Mouse (Mus musculus): Measurements from ENCODE around the gene Anxa5. TPM values are rescaled to one million over a fixed set of nuclear protein-coding genes. Genes with fewer than 3 reads are reported as not detected.

Gene Anxa5
- polyA plus RNA-seq, 1 experiment from 2014 or later: 327 TPM

DNA sequence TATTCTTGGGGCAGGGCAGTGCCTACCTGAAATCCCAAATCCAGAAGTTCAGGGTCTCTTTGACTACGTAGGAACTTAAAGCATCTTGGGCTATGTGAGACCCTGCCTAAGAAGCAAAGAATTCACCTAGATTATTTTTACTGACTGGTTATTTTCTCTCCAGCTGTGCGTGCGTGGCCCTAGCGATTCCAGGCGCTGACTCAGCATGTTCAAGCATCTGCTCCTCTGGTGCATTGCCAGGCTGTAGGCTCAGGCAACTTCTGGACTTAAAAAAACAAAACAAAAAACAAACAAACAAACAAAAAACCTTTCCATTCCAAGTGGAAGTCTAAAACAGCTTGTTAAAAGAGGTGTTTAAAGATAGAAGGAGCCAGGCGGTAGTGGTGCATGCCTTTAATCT is 22.5 kb upstream of the Anxa5 start:
- no peak overlapping the region for H3K4me3 ChIP-seq
- no peak overlapping the region for H3K27ac ChIP-seq
- no peak for ATAC-seq (ENCODE audit: insufficient number of reproducible peaks, insufficient read depth, low FRiP score, low TSS enrichment, low read depth)
- H3K27me3 ChIP-seq: 0 out of 2 replicates have a peak, but pooled peaks cover 5% of the 10 kb centered on the region
- no peak overlapping the region for H3K4me2 ChIP-seq
- no peaks in the 10 kb centered on the region for H3K36me3 ChIP-seq
- peaks cover under 1% of the 10 kb centered on the region for H3K4me1 ChIP-seq
- H3K9ac ChIP-seq: no peak overlapping the region
- H3K9me3 ChIP-seq: no peaks in the 10 kb centered on the region
- 74% methylated on average over 6 of the region's 6 CpGs for WGBS

DNA sequence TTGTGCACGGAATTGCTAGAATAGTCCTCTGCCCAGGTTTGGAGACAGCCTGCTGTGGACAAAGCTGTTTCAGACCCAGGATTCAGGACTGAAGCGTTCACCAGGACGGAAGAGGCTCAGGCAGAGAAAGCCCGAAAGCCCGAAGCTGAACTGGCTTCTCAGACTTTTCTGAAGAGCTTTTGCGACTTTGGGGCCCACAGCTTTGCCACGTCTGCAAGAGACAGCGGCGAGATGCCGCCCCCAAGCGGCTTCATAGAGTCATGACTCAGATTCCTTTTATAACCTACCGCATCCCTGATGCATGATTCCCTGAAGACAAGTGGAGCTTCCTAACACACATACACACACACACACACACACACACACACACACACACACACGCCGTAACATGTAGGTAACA is 21.1 kb upstream of the Anxa5 start:
- 0 out of 2 replicates have a peak, but pooled peaks cover 5% of the 10 kb centered on the region for H3K27me3 ChIP-seq
- no peak for ATAC-seq (ENCODE audit: insufficient number of reproducible peaks, insufficient read depth, low FRiP score, low TSS enrichment, low read depth)
- H3K4me3 ChIP-seq: no peak overlapping the region
- no peaks in the 10 kb centered on the region for H3K9me3 ChIP-seq
- H3K4me2 ChIP-seq: peak overlapping the region; percentile 28; the same call in 1 of the 2 replicates
- H3K9ac ChIP-seq: peak overlapping the region; percentile 62
- 15% methylated on average over 14 of the region's 14 CpGs for WGBS
- H3K27ac ChIP-seq: no peak overlapping the region
- H3K4me1 ChIP-seq: peaks cover 11% of the 10 kb centered on the region
- H3K36me3 ChIP-seq: no peaks in the 10 kb centered on the region

DNA sequence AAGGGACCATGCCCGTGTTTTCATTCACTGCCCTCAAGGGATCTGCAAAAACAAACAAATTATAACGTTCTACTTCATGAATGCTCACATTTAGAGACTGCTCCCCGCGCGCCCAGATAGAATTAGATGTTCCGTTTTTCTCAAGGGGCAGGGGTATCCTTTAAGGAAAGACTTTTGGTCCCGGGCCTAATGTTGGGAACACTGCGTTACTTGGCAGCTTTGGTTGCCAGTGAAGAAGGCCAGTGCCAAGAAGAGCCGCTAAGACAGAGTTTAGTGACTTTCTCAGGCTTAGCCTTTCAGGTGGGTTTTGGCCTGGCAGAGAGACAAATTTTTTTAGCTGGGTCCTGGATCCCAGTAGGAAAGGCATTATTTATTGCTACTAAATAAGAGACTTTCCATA is 20.6 kb upstream of the Anxa5 start:
- 83% methylated on average over 9 of the region's 9 CpGs for WGBS
- ATAC-seq (ENCODE audit: insufficient number of reproducible peaks, insufficient read depth, low FRiP score, low TSS enrichment, low read depth): no peak
- H3K9me3 ChIP-seq: no peaks in the 10 kb centered on the region
- H3K9ac ChIP-seq: peak overlapping the region; percentile 62
- peaks cover 11% of the 10 kb centered on the region for H3K4me1 ChIP-seq
- no peaks in the 10 kb centered on the region for H3K36me3 ChIP-seq
- 0 out of 2 replicates have a peak, but pooled peaks cover 5% of the 10 kb centered on the region for H3K27me3 ChIP-seq
- no peak overlapping the region for H3K27ac ChIP-seq
- H3K4me3 ChIP-seq: no peak overlapping the region
- no peak overlapping the region; the same call in 1 of the 2 replicates for H3K4me2 ChIP-seq

DNA sequence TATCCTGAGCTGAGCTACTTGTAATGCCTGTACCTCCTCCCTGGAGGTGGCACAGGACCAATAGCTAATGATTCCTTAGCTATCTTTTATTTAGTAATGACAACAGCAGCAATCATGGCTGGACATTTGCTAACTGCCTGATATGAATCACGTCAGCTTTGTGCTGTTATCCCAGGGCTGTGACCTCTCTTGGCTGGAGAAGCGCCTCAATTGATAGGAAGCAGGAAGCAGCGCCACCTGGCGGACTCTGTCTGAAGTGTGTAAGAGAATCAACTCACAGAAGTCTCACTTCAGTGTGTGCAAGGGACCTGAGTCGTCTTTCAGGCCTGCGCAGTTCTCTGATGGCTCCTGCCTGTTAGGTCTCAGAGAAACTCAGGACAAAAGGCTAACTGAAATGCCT is 19.7 kb upstream of the Anxa5 start:
- no peak for ATAC-seq (ENCODE audit: insufficient number of reproducible peaks, insufficient read depth, low FRiP score, low TSS enrichment, low read depth)
- 10% methylated on average over 6 of the region's 6 CpGs for WGBS
- Histone ChIP-seq H3K4me2 (peak overlapping the region; percentile 37), H3K27ac (no peak overlapping the region), H3K27me3 (0 out of 2 replicates have a peak, but pooled peaks cover 5% of the 10 kb centered on the region), H3K9ac (no peak overlapping the region), H3K4me1 (peaks cover 11% of the 10 kb centered on the region), H3K9me3 (no peaks in the 10 kb centered on the region), H3K36me3 (no peaks in the 10 kb centered on the region), H3K4me3 (no peak overlapping the region)

DNA sequence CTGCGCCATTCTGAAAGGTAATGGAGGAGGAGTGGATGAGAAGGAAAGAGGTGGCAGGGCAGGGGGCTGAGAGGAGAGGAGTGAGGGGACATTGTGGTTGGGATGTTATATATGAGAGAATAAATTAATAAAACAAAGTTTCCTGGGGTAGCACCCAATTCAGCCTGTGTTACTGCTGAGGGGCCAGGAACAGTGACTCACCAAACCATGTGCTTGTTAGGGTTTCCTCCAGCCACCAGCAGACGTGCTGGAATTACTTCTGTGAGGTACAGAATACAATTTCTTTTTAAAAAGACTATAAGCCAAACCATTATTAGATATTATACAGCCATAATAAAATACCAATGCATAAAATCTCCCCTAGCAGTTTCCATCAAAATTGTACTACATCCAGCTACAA is 18.9 kb upstream of the Anxa5 start:
- WGBS: 73% methylated on average over 2 of the region's 2 CpGs

DNA sequence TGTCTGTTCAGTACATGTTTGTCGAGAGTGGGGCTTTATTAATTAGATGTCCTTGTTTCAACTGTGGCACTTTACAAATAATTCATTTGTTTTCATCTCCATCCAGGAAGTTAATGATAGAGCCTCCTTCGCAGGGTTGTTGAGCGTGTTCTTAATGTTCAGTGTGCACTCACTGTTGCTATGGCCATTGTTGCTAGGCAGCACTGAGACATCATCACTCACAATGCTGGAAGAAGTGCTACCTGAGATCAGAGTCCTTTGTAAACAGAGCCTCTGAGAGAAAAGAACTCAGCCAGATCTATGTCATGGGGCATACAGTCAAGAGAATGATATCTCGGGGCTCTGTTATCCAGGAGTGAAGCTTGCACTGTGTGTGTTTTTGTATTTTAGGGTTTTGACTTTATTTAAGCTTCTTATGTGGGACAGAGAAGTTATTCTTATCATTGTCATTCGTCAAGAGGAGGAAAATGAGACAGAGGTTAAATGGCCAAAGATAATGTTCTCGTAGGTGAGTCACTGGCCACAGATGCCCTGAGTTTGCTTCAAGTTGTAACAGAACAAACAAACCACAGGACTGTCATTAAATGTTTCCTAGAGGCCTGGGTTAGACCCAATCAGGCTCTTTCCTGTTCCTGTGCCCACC is 18.1 kb upstream of the Anxa5 start:
- no peak overlapping the region for H3K9ac ChIP-seq
- H3K4me2 ChIP-seq: no peak overlapping the region
- no peak overlapping the region for H3K4me3 ChIP-seq
- no peak for ATAC-seq (ENCODE audit: insufficient number of reproducible peaks, insufficient read depth, low FRiP score, low TSS enrichment, low read depth)
- H3K36me3 ChIP-seq: no peaks in the 10 kb centered on the region
- 0 out of 2 replicates have a peak, but pooled peaks cover 5% of the 10 kb centered on the region for H3K27me3 ChIP-seq
- WGBS: 77% methylated on average over 6 of the region's 6 CpGs
- H3K4me1 ChIP-seq: peaks cover 11% of the 10 kb centered on the region
- no peak overlapping the region for H3K27ac ChIP-seq
- no peaks in the 10 kb centered on the region for H3K9me3 ChIP-seq

More for the DNA sequence above, 18.9 kb upstream of the Anxa5 start:
- Histone ChIP-seq H3K27ac (no peak overlapping the region), H3K9me3 (no peaks in the 10 kb centered on the region), H3K27me3 (0 out of 2 replicates have a peak, but pooled peaks cover 5% of the 10 kb centered on the region), H3K9ac (no peak overlapping the region), H3K4me3 (no peak overlapping the region), H3K4me1 (peaks cover 11% of the 10 kb centered on the region), H3K4me2 (no peak overlapping the region), H3K36me3 (no peaks in the 10 kb centered on the region)
- no peak for ATAC-seq (ENCODE audit: insufficient number of reproducible peaks, insufficient read depth, low FRiP score, low TSS enrichment, low read depth)

DNA sequence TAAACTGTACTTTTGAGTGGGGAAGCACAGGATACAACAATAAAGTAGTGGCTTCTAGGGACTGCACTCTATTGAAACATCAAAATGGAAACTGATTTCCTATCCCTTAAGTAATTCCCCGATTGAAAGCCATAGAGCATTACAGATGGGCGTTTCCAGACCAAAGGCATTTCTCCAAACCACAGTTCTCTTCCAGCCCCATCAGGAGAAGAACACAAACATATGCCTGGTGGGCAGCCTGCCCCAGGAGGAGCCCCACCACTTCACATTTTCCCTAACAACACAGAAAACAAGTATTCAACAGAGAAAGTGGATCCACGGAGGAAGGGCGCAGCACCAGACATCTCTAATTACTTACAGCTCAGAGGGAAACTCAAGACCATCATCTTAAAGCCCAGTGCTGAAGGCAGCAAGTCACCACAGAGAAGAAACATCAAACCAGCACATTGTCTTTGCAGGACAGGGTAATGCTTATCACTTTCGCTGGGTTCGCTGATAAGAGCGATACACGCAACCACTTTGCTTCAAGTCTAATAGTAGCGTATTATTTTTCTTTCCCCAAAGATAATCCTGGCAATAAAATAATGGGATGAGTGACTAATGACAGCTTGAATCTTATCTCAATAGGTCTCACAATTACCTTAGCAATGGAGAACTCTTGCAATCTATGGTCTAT is 17.2 kb upstream of the Anxa5 start:
- Histone ChIP-seq H3K4me3 (no peak overlapping the region), H3K27me3 (0 out of 2 replicates have a peak, but pooled peaks cover 5% of the 10 kb centered on the region), H3K9ac (no peak overlapping the region), H3K9me3 (no peaks in the 10 kb centered on the region), H3K4me1 (peaks cover 11% of the 10 kb centered on the region), H3K27ac (peak overlapping the region; percentile 39; the same call in 1 of the 2 replicates), H3K4me2 (0 out of 2 replicates have a peak overlapping the region, but pooled peaks have one; percentile 5), H3K36me3 (no peaks in the 10 kb centered on the region)
- ATAC-seq (ENCODE audit: insufficient number of reproducible peaks, insufficient read depth, low FRiP score, low TSS enrichment, low read depth): no peak
- WGBS: 58% methylated on average over 9 of the region's 9 CpGs

DNA sequence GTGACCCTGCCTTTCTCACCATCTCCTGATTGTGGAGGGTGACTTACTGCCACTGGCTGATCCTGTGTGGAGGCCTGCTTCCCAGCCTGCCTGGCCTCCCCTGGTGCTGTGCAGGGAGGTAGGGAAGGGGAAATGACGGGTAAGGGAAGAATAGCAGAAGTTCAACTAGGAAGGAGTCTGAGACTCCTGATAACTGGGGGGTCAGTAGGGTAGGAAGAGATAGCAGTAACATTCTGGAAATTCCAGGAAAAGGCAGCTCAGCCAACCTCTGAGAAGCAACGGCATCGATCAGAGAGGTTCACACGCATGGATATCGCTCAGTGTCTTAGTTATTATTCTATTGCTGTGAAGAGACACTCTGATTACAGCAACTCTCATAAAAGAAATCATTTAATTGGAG is 15.8 kb upstream of the Anxa5 start:
- no peaks in the 10 kb centered on the region for H3K27me3 ChIP-seq
- H3K4me1 ChIP-seq: peaks cover 11% of the 10 kb centered on the region
- H3K4me2 ChIP-seq: no peak overlapping the region
- H3K27ac ChIP-seq: no peak overlapping the region
- no peak overlapping the region for H3K9ac ChIP-seq
- WGBS: 88% methylated on average over 5 of the region's 5 CpGs
- no peaks in the 10 kb centered on the region for H3K9me3 ChIP-seq
- ATAC-seq (ENCODE audit: insufficient number of reproducible peaks, insufficient read depth, low FRiP score, low TSS enrichment, low read depth): no peak
- no peak overlapping the region for H3K4me3 ChIP-seq
- H3K36me3 ChIP-seq: no peaks in the 10 kb centered on the region

DNA sequence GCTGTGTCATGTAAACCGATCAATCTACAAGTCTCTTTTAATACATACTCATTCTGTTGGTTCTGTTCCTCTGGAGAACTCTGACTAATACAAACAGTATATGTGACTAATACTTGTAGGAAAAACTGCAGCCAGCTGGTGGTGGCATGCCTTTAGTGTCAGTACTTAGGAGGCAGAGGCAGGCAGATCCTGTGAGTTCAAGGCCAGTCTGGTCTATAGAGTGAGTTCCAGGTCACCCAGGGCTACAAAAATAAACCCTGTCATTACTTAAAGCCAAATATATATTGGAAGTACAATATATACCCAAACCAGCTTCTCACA is 13.9 kb upstream of the Anxa5 start:
- Histone ChIP-seq H3K4me2 (no peak overlapping the region), H3K27ac (no peak overlapping the region), H3K27me3 (no peaks in the 10 kb centered on the region), H3K4me3 (no peak overlapping the region), H3K9ac (no peak overlapping the region), H3K36me3 (no peaks in the 10 kb centered on the region), H3K4me1 (peaks cover 11% of the 10 kb centered on the region; the same call in 1 of the 2 replicates), H3K9me3 (no peaks in the 10 kb centered on the region)
- ATAC-seq (ENCODE audit: insufficient number of reproducible peaks, insufficient read depth, low FRiP score, low TSS enrichment, low read depth): no peak
- WGBS: 95% methylated on average over 1 of the region's 1 CpGs

DNA sequence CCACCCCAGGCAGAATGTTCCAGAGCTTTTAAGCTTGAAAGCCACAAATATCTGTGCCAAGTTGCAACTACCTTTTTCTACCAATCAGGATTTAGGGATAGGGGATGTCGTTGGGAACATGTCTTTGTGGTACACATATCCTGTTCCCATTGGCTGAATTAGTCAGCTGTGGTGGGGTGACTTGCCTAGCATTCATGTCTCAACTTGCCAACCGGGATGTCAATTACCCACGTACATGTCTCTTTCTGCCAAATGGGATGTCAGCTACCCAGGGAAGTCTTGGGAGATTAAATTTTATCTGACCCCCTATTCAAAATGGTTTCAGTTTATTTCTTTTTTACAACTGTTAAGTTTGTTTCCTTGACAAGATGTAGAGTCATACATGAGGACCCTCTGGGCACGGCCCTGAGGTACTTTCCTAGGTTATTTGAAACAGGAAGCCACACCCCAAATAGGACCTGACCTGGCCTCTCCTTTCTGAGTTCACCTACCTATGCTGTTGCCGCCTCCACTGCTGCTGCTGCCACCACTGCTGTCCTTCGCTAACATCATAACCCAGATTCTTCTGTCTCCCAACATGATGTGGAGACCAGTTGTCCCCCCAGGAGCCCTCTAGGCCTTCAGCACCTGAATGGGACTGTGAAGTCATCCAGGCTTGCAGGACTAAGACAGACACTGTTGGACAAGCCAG is 13.3 kb upstream of the Anxa5 start:
- 76% methylated on average over 6 of the region's 6 CpGs for WGBS

DNA sequence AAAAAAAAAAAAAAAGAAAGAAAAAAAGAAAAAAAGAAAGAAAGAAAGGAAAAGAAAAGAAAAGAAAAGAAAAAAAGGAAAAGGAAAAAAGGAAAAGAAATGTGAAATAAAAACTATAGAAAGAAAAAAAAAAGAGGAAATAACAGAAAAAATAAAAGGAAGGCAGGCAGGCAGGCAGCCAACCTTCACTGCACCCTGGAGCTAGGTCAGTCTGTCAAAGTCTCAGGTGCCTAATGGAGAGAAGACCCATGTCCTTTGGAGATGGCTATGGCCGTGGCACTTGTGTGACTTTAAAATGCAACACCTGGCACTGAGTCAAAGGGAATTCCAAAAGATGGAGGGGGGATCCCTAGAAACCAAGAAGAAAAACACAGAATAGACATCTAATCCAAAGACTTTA is 12.7 kb upstream of the Anxa5 start:
- 79% methylated on average over 1 of the region's 1 CpGs for WGBS

More for the DNA sequence above, 13.3 kb upstream of the Anxa5 start:
- Histone ChIP-seq H3K27ac (no peak overlapping the region), H3K9ac (no peak overlapping the region), H3K4me1 (peaks cover 11% of the 10 kb centered on the region; the same call in 1 of the 2 replicates), H3K4me2 (no peak overlapping the region), H3K36me3 (no peaks in the 10 kb centered on the region), H3K4me3 (no peak overlapping the region), H3K9me3 (no peaks in the 10 kb centered on the region), H3K27me3 (no peaks in the 10 kb centered on the region)
- ATAC-seq (ENCODE audit: insufficient number of reproducible peaks, insufficient read depth, low FRiP score, low TSS enrichment, low read depth): no peak

More for the DNA sequence above, 12.7 kb upstream of the Anxa5 start:
- H3K27ac ChIP-seq: no peak overlapping the region
- no peaks in the 10 kb centered on the region for H3K27me3 ChIP-seq
- no peaks in the 10 kb centered on the region for H3K36me3 ChIP-seq
- H3K9ac ChIP-seq: no peak overlapping the region
- H3K4me1 ChIP-seq: peaks cover 11% of the 10 kb centered on the region; the same call in 1 of the 2 replicates
- H3K9me3 ChIP-seq: no peaks in the 10 kb centered on the region
- no peak overlapping the region for H3K4me2 ChIP-seq
- H3K4me3 ChIP-seq: no peak overlapping the region
- no peak for ATAC-seq (ENCODE audit: insufficient number of reproducible peaks, insufficient read depth, low FRiP score, low TSS enrichment, low read depth)
